Mouse (Mus musculus) thymus, postnatal 0 days (tissue): ENCODE measurements around the gene Wdr5. TPM values are rescaled to one million over a fixed set of nuclear protein-coding genes. Genes with fewer than 3 reads are reported as not detected.

Source experiments
- DNase-seq: peaks from one replicate; pipeline ENCODE4 v3.0.0-alpha.2; 2015; ENCODE audit warnings: low spot score
- polyA plus RNA-seq: library from polyadenylated mRNA; unstranded; fragments of >200 nt; fragmentation: Nextera tagmentation; extraction: Ambion mirVana; gene quantifications from 2 replicates; pipeline ENCODE4 v1.2.1, GENCODE M21; 2015

Gene Wdr5
- polyA plus RNA-seq, result 41.7 and 42.7 TPM in 2 replicates

DNA sequence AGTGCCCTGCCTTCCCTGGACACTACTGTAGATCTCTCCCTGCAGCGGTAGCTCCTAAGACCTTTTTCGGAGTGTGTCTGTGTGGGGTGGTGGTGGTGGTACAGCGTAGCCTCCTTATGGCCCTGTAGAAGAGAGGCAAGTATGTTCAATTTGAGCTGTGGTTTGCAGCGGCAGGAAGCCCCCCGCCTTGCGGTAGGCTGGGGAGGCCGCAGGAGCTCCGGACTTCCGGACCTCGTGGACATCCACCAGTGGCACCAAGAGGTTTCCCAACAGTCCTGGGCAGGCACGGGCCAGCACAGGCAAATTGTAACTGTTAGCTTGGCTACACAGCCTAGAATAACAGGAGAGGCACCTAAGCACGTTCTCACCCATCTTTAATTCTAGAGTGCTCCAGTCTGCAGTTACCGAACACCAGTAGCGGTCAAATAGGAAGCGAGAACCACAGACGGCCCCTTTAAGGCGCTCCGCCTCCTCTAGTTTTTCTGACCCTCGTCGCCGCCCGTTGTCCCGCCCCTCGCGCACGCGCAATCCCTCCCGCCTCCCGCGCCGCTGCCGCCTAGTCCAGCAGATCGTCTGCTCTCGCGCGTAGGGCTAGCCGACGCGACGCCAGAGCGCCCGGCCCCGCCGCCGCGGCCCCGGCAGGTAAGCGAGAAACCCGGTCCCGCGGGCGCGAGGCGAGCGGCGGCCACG, at the start of gene Wdr5:
Gene Wdr5 (plus strand): TSS at position 519 of the 690 bp plus-strand sequence.
- peak; percentile 91 for DNase-seq

DNA sequence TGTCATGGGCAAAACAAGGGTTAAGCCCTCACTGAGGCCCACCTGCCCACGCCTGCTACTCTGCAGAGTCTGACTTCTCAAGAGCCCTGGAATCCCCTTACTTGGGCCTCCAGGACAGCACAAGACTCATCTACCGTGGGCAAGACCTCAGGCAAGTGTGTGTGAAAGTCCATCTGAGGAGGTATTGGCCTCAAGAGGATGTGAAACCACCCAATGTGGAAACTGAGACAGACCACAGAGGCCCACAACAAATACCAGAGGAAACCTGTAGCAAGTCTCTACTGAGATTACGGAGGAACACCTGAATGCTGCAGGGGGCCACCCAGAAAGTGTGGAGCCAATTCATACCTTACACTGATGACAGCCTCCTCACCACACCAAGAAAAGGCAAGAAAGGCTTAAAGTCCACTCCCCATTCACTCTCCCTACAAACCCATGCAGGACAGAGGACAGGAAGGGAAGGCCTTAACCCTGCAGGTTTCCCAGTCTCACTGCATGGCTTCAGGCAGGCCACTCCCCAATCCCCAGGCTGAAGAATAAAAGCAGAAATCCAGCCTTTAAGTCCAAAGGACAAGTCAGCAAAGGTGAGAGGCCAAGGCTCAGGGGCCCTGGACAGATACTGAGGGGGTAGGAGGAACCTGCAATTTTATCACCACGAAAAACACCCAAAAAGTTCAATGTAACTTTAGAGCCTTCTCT, 45.5 kb upstream of the Wdr5 start:
- DNase-seq, result no peak

DNA sequence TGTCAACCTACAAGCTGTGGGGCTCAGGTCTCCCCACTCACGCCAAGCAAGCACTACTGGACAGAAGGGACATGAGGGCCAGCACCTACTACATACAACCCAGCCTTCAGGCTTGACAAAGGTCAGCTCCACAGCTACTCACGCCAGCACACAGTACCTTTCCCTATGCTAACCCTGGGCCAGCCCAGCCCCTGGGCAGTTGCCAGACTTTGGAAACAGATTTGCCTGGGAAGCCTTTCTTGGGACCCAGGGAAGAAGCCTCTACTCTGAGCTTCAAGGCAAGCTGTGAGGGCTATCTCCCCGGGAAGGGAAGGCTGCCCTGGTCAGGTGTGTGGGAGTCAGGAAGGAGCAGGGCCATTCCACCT, 45.0 kb upstream of the Wdr5 start:
- DNase-seq, result no peak

DNA sequence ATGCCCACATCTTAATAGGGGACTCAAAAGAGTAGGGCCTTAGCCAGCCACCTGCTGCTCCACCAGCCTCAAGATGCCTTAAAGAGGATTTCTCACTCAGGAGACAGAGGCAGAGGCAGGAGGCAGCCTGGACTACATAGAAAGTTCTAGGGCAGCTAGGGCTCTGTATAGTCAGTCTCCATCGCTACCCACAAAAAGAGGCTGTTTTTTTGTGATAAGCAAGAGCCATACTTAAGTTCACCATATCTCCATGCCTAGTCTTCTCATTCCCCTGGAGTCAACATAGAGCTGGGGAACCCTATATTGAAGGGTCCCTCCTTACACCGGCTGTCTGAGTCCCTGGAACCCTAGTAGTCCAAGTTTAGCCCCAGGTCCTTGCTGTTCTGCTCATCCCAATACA, 44.4 kb upstream of the Wdr5 start:
- no peak for DNase-seq

DNA sequence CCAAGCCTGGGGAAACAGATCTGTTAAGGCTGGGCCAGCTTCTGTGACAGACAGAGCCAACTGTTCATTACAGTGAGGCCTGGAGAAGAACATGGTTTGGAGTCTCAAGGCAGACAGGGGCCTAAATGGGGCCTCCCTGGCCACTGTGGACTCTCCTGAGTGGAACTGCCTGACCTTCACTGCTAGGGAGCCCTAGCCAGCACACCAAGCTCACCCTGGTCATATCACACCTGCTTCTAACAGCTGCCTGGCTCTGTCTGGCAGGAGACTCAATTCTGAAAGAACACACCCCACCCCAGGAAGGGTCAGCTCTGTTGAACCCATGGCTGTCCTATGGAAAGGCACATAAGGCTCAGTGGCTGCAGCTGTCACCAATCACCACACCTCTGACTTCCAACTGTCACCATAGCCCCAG, 43.8 kb upstream of the Wdr5 start:
- DNase-seq, result no peak

DNA sequence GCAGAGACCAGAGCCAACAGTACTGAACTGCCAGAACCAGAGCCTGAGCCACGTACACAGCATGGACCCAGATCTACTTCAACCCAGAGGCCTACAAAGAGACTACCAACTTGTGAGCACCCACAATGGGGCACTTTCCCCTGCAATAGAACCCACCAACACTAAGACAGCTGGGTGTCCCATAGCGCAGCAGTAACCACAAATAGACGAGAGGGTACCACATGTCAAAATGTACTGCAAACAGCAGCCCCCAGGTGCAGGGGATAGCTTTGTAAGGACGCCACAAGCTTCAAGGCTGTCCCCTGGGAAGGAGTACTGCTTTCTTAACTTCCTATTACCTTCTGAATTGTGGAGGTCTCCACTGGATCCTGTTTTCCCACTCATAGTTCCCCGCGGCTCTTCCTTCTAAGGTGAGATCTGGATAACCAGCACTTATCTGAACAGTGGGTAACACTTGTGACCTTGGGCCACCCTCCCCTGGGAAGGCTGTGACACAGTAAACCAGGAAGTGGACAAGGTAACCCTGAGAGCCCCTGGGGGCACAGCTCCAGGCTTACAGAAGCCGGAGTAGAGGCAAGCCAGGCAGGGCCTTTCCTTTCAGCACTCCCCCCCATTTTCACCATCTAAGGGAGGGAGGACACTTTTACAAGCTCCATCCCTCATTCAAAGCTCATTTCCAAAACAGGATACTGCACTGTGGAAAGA, 41.7 kb upstream of the Wdr5 start:
- DNase-seq, result peak; percentile 72

DNA sequence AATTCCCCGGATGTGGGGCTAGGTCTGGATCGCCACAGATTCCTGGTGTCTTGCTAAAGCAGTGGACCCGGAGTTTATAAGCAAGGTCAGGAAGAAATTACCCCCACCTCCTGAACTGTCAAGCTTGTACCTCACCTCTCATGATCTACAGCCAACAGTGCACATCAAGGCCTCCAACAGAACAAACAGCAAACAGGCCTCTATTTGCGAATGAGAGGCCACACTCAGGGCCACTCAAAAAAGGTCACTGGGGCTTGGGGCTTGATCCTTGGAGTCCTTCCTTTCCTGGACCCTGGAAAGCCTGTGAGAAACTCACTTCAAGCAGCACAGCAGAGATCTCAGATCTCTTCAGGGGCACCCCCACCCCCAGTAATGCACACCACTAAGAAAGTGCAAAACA, 41.0 kb upstream of the Wdr5 start:
- DNase-seq, result no peak

DNA sequence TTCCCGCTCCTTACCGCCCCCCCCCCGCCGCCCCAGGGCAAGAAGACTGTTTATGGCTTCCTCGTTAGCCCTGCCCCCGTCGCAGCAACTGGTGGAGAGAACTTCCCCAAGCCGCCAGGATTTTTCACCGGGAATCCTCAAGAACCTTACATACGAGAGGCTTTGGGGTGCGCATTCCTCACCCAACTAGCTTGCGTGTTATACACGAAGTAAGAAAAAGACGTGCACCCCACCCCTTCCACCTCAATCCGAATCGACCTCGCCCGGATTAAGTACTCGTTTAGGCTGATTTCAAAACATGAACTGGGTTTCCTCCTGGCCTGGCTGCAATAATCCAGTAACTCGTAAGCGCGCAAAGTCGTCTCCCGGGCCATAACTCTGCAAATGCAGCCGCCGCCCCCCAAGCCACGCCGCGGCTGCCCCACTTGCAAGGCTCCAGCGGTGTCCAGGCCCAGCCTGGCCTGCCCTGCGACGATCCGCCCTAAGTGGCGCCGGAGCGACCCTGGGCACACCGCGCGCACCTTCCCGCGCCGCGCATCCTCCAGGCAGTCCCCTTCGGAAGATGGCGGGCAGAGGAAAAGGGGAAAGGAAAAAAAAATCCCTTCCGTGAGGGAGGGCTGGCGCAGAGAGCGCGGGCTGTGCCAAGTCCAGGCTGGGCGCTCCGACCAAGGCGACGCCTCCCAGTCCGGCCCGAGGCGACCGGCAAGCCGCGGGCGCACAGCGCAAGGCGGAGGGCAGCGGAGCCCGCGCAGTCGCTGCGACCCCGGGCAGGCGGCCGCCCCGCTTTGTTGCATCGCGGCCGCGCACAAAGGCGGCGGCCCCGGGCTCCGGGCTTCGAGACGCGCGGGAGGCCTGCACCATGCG, 40.1 kb upstream of the Wdr5 start:
- peak; percentile 57 for DNase-seq

DNA sequence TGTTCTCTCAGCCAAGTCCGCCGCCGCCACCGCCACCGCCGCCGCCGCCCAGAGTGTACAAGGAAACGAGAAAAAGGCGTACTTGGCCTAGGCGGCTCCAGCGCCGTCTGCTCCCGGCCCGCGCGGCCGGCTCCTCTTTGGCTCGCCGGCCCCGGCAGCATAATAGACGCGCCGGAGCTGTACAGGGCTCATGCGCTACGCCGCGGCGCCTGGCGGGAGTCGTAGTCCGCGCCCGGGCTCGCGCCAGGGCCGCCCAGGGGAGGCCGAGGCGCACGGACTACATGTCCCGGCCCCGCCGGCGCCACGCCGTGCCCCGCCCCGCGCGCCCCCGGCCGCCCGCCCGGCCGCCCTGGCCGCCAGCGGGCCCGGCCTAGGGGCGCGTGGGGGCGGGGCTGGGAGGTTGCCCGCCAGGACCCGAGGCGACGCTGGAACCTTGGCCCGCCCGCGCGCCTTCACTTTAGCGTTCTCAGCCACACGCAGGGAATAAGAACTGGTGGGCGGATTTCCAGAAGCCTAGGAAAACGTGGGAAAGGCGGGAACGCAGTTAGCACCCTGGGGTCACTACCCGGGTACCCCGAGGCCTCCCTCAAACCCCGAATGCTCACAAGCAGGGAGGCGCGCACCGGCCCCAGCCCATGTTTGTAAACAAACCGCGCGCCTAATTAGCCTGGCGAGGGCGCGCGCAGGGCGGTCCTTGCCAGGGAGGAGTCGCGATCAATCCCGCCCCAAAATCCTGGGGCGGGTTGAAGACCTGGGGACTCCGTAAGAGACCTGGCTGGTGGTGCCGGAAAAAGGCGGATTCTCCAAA, 39.3 kb upstream of the Wdr5 start:
- DNase-seq, result peak; percentile 91

DNA sequence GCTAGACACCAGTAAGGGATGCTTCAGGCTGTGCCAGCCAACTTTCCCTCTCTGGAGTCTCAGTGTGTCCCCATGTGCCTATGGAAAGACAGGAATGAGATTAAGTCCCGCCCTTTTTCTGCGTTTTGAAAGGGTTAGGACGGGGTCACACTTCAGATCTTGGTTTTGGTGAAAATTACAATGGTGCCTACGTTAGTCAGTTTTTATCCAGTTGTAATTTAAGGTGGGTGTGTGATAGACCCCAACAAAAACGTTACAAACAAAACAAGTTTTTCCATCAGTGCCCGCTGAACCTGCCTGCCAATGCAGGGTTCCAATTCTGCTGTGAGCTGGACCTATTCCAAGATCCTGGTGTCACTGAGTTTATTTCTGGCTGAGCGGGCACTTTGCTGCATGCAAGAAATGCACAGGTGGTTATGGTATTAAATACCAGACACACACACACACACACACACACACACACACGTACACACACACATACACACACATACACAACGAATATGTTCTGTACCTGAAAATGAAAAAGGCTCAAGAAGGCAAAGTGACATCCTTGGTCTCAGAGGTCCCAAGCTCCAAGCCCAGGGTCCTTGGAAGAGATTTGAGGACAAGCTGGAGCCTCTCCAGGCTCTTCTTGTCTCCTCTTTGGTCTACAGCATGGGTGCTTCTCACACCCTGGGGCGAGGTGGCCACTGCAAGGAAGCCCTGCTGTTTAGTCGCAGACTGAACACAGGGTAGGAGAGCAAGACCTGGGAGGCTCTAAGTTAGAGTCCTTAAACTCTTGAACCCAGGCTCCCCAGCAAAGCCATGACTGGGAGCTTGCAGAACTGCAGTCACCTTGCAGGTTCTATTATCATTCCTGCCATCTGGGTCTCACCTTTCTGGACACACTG, 38.4 kb upstream of the Wdr5 start:
- DNase-seq, result no peak

DNA sequence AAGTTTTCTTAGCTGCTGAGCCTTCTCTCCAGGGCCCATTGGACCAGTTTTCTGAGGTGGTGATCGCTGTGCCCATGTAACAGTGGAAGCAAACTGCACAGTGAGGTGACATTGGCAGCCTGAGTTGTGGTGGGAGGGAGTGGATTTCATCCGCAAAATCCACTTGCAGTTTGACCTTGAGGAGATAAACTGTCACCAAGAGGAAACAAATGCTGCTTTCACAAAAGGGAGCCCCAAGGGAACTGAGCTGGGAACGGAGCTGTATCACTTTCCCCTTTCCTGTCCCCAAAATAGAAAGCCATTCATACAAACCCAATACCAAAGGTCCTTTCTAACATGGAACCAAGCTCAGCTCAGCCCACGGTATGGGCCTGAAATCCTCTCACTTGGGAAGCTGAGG, 35.1 kb upstream of the Wdr5 start:
- no peak for DNase-seq

DNA sequence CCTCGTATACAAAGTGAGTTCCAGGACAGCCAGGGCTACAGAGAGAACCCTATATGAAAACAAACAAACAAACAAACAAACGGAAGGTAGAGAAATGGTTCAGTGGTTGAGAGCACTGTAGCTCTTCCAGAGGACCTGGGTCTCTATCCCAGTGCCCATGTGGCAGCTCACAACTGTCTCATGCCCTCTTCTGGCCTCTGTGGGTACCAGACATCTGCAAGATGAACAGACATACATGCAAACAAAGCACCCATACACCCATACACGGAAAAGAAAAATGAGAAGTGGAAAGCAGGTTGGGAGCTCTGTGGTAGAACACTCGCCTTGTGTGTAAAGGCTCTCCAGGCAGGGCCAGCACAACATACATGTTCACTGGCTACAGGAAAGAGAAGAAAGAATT, 34.6 kb upstream of the Wdr5 start:
- DNase-seq, result peak; percentile 30

DNA sequence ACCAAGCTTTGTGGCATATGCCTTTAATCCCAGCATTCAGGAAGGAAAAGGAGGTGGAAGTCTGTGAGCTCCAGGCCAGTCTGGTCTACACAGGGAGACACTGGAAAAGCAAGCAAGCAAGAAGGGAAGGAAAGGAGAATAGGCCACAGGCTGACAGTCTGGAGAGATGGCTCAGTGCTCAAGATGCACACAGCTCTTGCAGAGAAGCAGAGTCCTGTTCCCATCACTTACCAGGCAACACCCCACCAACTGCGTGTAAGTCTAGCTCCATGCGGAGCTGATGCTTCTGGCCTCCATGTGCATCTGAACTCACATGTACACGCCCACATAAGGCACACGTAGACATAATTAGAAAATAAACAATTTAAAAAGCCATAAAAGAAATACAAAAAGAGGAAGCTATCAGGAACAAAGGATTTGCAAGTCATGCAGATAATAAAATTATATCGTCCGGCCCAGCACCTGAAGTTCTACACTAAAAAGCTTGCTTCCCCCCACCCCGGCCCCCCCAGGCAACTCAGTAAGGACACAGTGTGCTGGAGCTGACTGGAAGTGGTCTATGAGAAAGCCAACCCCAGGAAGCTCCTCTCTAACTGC, 32.6 kb upstream of the Wdr5 start:
- no peak for DNase-seq

DNA sequence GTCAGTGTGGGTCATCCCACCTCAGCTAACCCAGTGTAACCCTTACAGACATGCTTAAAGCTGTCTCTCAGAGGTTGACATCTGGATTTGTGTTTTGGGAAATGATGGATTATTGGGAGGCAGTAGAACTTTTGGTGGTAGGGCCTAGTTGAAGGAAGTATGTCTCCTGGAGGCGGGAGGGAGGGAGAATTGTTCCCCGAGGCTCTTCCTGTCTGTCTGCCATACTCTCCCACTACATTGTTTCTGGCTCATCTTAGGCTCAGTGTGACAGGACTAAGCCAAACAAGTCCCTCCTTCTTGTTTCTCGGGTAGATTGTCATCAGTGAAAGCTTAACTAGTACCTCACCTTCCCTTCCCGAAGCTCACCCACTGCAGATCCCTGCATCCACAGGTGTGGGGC, 28.2 kb upstream of the Wdr5 start:
- no peak for DNase-seq

DNA sequence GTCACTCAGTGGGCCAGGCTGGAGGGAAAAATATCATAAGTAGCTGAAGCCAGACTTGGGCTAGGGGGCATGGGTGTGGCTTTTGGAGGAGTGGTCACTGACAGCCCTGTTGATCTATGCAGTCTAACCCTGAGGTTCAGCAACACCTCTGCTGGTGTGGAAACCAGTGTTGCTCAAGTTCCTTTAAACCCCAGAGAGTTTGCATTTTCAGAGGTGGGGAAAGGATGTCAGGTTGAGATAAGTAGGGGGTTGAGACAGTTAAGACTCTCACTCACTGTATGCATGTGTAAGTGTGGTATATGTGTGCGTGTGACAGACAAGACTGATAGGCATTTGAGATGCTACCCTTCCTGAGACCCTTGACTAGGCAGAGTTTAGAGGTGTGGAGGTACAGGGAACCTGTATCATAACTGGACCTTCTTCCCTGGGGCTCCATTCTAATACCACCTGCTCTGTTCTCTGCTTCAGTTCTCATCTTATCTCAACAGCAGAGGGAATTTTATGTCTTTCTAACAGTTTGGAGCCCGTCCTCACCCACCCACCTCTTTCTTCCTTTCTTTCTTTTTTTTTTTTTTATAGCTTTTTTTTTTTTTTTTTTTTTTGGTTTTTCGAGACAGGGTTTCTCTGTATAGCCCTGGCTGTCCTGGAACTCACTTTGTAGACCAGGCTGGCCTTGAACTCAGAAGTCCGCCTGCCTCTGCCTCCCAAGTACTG, 27.5 kb upstream of the Wdr5 start:
- DNase-seq, result no peak

DNA sequence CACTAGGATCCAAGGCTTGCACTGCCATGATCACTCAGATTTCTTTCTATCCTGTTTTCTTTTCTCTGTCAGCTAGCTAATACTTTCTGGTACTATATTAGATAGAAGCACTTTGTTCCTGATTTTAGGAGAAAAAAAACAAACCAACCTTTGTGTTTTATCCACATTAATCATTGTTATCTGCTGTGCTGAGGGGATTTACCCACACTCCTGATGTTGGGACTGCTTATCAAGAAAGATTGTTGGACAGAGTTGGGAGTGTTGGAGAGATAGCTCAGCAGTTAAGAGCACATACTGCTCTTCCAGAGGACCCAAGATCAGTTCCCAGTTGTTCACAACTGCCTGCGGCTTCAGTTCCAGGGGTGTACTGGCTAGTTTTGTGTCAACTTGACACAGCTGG, 26.6 kb upstream of the Wdr5 start:
- DNase-seq, result no peak

DNA sequence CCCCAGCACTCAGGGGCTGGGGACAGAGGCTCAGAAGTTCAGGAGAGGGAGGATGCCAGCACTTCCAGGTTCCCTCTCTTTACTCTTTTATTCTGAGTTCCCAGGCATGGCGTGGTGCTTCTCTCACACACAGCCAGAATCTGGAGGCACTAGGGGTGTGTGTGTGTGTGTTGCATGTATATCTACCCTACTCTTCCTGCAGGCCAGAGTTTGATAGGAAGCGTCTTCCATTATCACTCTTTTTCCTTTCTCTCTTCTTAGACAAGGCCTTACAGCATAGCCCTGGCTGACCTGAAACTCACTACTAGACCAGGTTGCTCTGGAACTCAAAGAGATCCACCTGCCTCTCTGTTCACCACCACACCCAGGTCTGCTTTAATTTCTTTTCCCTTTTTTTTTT, 24.0 kb upstream of the Wdr5 start:
- DNase-seq, result no peak

DNA sequence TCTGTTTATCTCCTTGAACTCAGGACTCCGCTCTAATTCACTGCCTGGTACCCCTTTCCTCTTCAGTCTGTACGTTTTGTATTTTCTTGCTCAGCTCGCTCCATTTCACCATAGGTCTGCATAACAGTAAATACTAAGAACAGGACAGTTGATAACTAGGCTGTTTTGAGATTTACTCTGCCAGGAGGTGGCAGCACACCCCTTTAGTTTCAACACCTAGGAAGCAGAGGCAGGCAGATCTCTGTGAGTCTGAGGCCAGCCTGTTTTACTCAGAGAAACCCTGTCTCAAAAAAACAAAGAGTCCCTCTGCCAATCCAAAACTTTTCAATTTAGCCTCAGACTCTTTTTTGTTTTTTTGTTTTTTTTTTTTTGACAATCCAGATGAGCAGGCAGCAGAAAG, 21.0 kb upstream of the Wdr5 start:
- DNase-seq, result no peak
